Mouse (Mus musculus) R1 (cell line): ENCODE data around the gene Zfpl1.

Source experiments
- DNase-seq: peaks from one replicate; pipeline ENCODE4 v3.0.0-alpha.2; 2018; ENCODE audit warnings: low read depth, low spot score

Zfpl1 gene

DNA sequence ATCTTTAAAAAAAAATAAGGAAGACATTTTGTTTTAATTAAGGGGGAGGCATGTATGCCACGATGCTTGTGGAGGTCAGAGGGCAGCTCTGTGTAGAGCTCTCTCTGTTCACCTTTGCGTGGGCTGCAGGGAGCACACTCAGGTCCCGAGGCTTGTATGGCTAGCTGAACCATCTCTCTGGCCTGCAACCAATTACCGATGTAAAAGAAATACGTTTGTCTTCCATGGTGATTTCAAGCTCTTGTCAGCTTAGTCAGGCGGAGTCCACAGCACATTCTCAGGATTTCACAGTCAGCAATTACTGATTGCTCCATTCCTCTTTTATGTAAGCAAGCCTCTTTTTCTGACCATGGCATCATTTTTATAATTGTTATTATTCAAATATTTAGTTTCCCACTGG, 16.4 kb upstream of the Zfpl1 start:
- no peak for DNase-seq

DNA sequence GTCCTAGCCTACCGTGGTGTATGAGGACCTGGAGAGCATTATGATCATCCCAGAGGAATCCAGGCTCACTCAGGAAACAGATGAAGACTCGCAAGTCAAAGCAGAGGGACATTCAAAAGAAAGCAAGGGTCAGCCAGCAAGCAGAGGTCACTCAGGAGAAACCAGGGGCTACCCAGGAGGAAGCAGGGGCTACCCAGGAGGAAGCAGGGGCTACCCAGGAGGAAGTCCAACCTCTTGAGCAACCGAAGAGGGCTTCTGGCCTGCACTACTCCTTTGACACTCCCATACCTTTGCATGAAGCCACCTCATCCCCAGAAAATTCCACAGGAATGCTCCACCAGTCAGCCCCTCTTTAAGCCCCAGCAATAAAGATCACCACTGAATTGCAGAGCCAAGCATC, 13.1 kb upstream of the Zfpl1 start:
- no peak for DNase-seq

DNA sequence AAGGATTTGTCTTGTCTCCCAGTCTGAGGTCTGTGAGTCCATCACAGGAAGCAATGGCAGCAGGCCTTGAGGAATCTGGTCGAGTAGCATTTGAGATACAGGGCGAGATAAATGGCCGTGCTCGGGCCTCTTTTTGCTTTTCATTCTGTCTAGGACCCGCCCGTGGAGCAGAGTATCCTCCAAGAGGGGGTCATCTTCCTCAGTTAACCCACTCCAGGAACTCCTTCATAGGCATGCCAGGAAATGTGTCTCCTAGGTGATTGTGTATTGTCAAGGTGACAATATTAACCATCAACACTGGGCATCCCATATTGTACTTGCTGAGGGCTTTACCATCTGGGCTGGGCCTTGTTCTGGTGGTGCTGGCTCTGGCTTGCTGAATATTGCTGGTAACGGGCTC, 9.4 kb upstream of the Zfpl1 start, which contains the start of gene AC131692.1:
AC131692.1 (plus strand) TSS at position 301 of the 400 bp plus-strand sequence.
- DNase-seq: no peak

DNA sequence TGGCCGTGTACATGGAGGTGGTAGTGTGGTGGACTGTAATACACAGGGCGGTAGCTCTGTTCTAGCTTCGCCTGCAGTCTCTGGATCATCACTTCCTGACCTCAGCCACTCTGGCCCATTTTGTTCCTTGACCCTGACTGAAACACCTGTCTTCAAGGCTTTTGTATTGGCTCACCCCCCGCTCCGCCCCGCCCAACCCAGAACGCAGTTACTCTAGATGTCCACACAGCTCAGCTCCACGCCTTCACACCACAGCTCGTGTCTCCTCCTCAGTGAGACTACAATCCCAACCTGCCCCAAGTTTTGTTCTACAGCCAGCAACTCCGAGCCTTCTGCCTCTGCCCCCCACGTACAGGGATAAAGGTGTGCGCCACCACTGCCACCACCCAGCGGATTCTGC, 4.1 kb upstream of the Zfpl1 start:
- peak; percentile 53 for DNase-seq

DNA sequence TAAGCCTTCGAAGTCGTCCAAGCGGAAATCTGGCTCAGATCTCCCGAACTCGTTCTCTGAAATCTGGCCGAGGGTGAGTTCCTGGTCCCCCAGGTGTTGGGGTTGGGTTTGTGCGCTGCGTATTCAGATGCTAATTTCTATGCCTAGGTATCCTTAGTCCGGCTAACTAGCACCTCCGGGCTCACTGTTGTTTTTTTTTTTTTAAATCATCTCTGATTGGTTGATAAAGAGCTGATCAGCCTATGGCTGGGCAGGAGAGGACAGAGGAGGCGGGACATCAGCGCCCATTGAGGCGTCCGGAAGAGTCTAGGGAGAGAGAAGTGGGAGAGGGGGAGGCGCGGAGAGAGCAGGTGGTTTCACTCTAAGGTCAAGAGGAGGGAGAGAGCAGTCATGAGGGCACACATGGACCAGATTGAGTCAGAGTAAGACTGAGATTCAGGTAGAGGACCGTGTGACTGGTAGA, 692 bp upstream of the Zfpl1 start:
- peak; percentile 99 for DNase-seq

DNA sequence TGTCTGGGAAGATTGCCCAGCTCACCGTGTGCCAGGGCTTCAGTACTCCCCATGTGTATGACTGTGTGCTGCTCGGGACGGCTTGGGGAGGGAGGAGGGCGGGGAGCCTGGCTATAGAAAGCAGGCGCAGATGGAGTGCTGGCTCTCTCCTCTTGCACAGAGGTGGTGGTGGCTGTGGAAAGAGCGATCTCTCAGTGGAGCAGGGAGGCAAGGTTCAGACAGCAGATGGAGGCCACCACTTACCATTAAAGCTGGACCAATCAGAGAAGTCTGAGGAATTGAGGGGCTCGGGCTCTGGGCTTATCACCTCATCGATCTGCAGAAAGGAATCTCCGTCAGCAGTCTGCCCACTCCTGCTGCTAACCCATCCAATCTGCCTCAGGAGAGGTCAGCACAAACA, 2.6 kb downstream of the Zfpl1 start, which contains the start of gene Gm28374:
Gm28374 (minus strand) TSS at position 101 of the 400 bp plus-strand sequence.
- DNase-seq: no peak

DNA sequence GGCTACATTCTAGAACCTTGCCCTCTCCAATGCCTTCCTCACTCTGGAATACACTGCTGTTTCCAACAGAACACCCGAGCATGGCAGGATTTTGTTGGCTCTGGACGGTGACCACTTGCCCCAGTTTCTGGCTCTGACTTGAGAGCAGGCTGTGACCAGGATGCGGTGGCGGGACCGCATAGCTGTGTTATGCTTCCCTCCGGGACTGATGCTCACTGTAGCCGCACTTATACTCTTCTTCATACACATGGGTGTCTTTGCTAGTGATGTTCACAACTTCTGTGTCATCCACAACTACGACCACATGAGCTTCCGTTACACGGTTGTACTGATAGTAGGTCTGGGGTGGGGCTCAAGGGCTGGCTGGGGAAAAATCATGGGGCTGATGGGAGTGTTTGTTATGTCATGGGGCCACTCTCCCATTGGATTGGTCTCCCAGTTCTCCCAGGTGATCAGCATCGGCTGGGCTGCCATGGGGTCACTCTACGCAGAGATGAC, 4.7 kb downstream of the Zfpl1 start, which contains the start of gene Tmem262:
Tmem262 (plus strand) TSS at position 51 of the 498 bp plus-strand sequence.
- no peak for DNase-seq

DNA sequence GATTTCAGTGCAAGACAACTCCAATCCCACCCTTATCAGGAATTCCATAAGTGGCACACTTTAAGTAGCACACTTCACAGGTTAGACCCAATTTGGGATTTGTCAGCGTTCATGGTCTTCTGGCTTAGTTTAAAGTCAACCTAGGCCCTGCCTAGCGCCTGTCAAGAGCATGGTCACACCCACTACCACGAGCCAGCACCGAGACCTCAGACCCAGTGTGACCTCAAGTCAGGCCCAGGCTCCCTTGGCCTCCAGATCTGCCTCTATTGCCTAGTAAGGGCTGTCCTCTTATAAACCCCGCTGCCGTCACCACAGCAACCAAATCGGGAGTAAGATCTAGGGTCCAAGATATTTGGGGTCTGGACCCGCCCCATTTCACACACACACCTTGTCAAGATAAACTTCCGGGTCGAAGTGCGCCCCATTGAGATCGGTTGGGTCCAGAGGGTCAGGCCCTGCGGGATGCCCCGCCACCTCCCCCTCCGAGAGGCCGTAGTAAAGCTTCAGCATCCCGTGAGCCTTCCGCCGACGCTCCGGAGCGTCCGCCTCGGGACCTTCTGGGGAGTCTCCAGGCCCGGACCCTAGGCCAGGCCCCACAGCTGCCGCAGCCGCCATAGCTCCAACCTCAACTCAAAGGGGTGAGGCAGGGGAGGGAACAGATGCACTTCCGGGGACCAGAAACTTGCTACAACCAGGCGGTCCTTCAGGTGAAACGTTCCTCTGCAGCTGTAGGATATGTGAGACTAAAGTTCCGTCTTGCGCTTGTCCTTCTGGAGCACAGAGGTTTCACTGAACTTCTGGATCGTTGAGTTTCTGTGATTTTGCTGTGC, 8.0 kb downstream of the Zfpl1 start, which contains the start of gene Vps51:
Vps51 (minus strand) TSS at position 668 of the 830 bp plus-strand sequence.
- peak; percentile 97 for DNase-seq

DNA sequence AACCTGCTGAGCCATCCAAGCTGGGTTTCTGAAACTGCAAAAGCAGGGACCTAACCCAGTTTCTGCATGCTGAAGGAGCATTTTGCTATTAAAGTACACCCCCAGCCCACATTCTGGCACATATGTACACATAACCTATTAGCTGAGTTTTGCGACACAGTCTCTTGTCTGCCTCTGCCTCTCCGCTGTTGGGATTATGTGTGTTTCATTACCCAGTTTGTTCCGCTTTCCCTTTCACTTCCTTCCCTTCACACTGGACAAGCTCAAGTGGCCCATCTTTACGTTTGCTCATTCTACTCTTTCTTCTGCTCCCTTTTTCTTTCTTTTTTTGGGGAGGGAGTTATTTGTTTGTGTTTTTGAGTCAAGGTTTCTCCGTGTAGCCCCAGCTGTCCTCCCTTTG, 10.9 kb downstream of the Zfpl1 start:
- DNase-seq: no peak

DNA sequence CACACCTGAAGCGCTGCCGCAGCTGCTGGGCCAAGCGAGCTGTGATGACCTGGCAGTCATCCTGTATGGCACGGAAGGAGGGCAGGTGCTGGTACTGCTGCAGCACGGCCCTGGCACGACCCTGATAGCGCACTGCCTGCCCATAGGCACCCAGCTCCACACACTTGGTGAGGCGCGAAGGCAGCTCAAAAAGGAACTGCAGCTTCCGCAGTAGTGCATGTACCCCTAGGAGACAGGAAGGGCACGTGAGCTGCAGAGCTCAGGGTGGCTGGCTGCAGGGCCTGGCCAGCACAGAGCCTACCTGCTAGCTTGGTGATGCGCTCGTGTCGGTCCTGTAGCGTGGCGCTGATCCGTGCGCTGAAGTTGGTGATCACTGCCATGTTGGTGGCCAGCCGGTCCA, 13.5 kb downstream of the Zfpl1 start:
- DNase-seq: peak; percentile 49

DNA sequence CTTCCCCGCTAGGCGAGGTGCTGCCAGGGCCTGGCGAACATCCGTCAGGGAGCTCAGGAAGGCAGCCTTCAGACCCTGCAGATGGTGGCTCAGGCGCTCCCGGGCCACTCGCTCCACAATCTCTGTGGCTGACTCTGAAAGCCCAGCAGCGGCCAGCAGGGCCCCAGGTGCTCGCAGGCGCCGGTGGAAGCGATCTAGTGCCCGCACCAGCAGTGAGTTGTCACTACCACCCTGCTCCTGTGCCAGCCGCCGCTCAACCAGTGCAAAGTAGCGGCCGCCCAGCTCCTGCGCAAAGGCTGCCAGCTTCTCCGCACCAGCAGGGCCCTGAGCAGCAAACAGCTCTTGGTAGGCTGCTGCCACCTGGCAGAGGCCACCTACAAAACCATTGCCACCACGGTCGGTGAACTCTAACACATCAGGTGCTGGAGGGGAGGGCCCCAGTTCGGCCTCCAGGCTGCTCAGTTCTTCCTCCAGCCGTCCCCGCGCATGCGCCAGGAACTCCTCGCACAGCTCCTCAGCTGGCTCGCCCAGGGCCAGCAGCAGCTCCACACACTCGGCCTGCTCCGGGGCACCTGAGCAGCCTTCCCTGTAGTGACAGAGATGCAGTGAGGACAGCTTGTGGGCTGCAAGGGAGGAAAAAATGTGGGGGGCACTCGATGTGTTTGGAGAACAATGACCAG, 14.0 kb downstream of the Zfpl1 start:
- DNase-seq: peak; percentile 86

DNA sequence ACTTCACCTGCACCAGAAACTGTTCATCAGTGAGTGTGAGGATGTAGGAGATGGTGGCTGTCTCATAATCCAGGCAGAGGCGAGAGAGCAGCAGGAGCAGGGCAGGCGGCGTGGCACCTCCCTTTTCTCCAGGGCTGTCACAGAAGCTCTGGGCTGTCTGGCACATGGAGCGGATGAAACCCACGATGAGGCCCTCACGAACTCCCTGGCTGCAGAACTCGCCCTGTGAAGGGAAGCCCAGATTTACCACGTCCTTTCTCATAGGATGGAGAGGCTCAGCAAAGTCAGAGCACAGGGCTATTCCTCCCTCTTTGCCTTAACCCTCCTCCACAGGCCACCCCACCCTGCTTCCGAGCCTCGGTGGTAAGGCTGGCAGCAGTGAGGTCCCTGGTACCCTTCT, 14.9 kb downstream of the Zfpl1 start:
- no peak for DNase-seq

DNA sequence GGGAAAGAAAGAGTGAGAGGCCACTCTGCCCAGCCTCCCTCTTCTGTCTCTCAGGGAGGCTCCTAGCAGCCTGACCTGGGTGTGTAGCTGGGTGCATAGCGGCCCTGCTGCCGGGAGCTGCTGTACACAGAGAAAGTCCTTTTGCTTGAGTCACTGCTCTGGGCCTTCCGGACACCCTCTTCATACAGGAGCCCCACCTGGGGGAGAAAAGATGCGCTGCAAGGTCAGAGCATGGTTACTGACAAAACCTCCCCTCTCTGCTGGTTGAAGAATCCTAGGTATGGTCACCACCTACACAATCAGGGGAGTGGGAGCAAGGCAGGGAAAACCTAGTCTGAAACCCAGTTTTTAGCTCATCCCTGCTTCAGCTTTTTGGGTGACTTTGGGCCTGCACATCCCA, 15.8 kb downstream of the Zfpl1 start:
- no peak for DNase-seq

DNA sequence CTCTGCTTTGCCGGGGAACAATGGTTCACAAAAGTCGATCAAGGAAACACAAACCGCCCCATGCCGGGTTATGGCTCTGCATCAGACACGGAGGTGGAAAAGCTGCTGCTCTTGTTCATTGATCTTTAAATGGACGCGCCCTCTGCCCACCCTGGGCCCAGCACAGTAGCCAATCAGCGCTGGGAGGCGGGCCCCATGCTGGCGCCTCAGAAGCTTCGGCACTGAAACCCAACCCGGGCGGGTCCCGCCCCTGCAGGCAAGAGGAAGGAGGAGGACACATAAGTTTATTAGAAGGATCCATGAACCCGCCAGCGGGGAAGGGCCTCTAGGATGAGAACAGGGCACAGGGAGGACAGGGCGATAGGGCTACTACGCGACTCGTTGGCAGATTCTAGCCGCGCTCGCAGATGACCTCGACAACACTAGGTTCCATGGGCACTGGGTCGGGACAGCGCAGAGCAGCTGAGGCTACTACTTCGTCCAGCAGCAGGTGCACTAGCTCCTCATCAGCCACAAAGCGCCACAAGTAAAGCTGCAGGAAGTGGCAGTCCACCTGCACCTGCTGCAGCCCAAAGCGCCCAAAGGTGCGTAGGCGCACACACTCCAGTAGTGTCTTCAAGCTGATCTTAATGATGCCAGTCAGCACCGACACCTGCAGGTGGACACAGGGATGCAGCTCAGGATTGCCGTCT, 16.9 kb downstream of the Zfpl1 start, which contains the start of gene Tm7sf2:
Tm7sf2 (minus strand) TSS at position 650 of the 692 bp plus-strand sequence.
- peak; percentile 96 for DNase-seq

DNA sequence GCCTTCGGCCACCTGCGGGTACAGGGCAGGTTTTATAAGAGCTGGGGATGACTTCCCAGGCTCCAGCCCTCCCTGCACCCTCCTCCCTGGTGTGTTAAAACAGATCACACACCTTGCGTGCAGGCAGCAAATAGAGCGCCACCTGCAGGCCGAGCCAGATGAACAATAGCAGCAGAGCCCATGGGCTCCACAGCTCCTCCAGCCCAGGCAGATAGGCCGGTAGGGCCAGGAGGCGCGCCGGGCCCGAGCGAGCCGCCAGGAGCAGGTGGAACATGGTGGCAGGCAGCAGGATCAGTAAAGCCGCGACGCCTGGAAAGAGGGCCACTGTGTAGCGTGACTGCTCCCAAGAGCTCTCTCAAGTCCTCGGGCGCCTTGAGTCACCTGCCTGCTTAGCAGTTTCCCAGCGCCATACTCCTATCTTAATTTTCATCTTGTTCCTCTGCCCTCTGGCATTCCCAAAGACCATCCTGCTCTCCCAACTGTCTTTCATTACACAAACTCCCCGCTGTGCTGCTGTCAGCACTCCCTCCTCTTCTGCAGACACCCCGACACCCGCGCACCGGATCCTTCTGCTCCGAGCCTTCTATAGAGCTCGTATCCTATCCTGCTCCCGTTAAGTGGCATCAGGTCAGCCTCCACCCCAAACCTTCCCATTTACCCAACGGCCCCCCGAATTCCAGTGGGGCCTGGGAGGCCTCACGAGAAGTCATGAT, 17.6 kb downstream of the Zfpl1 start:
- DNase-seq: peak; percentile 94

DNA sequence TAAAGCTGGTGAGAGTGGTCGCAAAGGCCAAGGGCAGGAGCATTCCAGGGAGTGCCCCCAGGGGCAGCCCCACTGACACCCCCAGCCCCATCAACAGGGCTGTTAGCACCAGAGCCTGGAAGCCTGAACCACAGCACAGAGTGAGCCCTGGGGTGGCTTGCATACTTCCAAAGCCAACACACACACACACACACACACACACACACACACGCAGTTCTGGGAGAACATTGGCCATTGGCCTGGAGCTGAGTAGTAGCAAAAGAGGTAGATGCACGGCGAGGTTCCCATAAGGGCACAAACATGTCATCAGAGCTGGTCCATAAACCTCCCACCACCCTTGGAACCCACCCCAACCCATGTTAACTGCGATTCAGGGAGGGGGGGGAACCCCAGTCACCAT, 18.2 kb downstream of the Zfpl1 start:
- DNase-seq: peak; percentile 19

DNA sequence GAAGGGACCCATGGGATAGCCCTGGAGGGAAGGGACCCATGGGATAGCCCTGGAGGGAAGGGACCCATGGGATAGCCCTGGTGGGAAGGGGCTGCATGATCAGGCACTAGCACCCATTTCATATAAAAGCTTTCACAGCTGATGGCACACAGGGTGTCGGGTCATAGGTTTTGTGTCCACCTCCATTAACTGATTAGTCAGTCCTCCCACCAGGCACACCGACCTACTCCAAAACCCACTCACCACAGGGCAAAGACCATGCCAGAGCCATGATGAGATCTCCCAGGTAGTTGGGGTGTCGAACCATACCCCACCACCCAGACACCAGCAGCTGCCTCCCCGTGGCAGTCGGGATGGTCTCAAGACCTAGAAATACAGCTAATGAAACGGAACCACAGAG, 21.7 kb downstream of the Zfpl1 start:
- no peak for DNase-seq

DNA sequence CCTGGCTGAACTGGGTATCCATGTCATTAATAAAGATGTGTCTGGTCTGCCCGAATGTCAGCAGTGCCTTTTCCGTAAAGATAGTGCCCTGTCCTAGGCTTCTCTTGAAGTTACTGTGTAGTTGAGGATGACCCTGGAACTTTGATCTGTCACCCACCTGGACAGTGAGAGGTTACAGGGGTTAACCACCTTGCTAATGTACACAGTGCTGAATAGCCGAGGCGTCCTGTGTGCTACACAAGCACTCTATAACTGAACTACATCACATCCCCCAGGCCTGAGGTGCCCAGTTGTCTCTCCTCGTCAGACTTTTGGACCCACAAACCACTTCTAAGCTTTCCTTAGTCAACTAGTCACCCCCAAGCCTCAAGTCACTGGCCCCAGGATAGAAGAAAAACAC, 22.3 kb downstream of the Zfpl1 start:
- DNase-seq: no peak

DNA sequence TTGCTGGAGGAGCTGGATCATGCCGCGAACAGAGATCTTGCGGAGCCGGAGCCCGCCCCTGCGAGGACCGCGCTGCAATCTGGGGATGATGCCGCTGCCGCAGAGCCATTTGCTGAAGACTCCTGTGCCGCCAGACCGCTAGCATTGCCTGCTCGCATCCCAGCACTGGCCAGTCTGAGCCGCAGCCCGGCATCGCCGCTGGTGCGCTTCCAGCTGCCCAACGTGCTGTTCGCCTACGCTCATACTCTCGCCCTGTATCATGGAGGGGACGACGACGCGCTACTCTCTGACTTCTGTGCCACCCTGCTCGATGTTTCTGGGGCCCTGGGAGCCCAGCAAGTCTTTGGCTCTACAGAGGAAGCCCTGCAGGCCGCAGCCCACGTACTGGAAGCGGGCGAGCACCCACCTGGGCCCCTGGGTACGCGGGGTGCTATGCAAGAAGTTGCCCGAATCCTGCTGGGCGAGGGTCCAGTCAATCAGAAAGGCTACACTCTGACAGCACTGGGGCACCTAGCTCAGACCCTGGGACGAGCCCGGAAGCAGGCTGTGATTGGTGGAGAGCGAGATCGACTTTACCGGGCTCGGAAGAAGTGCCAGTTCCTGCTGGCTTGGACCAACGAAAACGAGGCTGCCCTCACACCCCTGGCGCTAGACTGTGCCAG, 23.0 kb downstream of the Zfpl1 start:
- peak; percentile 68 for DNase-seq

DNA sequence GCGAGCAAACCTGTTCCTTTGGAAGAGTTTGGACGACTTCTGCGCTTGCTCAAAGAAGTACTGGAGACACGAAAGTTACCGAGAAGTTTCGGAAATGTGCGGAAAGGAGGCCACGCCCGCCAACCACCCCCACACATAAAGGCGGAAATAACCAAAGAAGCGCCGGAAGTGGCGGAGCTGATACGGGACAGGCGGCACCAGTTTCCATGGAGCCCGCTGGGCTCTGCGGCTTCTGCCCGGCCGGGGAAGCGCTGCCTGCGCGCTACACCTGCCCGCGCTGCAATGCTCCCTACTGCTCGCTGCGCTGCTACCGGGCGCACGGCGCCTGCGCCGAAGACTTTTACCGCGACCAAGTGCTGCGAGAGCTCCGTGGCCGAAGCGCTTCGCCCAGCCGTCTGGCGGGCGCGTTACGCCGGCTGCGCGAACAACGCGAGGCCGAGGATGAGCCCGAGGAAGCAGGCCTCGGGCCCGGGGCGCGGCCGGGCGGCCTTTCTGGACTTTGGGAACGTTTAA, 23.7 kb downstream of the Zfpl1 start, which contains the start of gene Znhit2:
Znhit2 (plus strand) TSS at position 172 of the 513 bp plus-strand sequence.
- peak; percentile 96 for DNase-seq
